Mouse (Mus musculus) ovary, postnatal 36 days (tissue): ENCODE measurements at regions not wholly inside any gene's neighbourhood (a gene's known extent, or its start where the extent isn't known, plus 50 kb on each side); places are given as distances from the start of the nearest gene placed in this dataset.

Experiments used
- DNase-seq: peaks from one replicate; pipeline ENCODE4 v3.0.0; 2022; ENCODE audit warnings: low spot score, mixed read lengths

- no peak for DNase-seq
Observed at GRCm38 (mm10) chr2:159950369-159950768, 383.6 kb downstream of the Gm826 start.

- no peak for DNase-seq
Observed at GRCm38 (mm10) chr2:159949046-159949445, 384.9 kb downstream of the Gm826 start.

- DNase-seq: no peak
Observed at GRCm38 (mm10) chr2:159930744-159931143, 403.2 kb downstream of the Gm826 start.

- no peak for DNase-seq
Observed at GRCm38 (mm10) chr2:159889701-159890100, 444.3 kb downstream of the Gm826 start.

- no peak for DNase-seq
Observed at GRCm38 (mm10) chr2:159884773-159885459, 449.0 kb downstream of the Gm826 start.

GRCm38 (mm10) chr2:159866981-159867380 lies 467.0 kb downstream of the Gm826 start:
- no peak for DNase-seq

GRCm38 (mm10) chr2:159866391-159866790 lies 467.6 kb downstream of the Gm826 start:
- DNase-seq: no peak

GRCm38 (mm10) chr2:159863185-159863584 lies 470.8 kb downstream of the Gm826 start:
- DNase-seq: no peak

GRCm38 (mm10) chr2:159853891-159854665 lies 479.9 kb downstream of the Gm826 start:
- peak; percentile 11 for DNase-seq

GRCm38 (mm10) chr2:159852959-159853358 lies 481.0 kb downstream of the Gm826 start:
- DNase-seq: no peak

- no peak for DNase-seq
Observed at GRCm38 (mm10) chr2:159832488-159833113, 501.4 kb downstream of the Gm826 start.

GRCm38 (mm10) chr2:159826417-159826816 lies 507.5 kb downstream of the Gm826 start:
- DNase-seq: no peak

GRCm38 (mm10) chr2:159818556-159818955 lies 515.4 kb downstream of the Gm826 start:
- no peak for DNase-seq

GRCm38 (mm10) chr2:159816344-159816743 lies 517.6 kb downstream of the Gm826 start:
- no peak for DNase-seq
